Mouse (Mus musculus) E14TG2a.4 (cell line): ENCODE results near the gene Plppr4.

Experiments
- CTCF ChIP-seq: conservative IDR thresholded peaks from 2 replicates; pipeline ENCODE4 v1.5.1; 2014; ENCODE audit warnings: low read length
- NANOG ChIP-seq: IDR thresholded peaks from 2 replicates; pipeline ENCODE4 v1.6.1; 2014; ENCODE audit warnings: borderline replicate concordance, low read length, mixed read lengths
- POU5F1 ChIP-seq: IDR thresholded peaks from 2 replicates; pipeline ENCODE4 v1.6.1; 2014; ENCODE audit warnings: low read length, borderline replicate concordance

- TF ChIP-seq CTCF (no peak), POU5F1 (no peak), NANOG (no peak)
These were observed 51.6 kb downstream of the Plppr4 start for GRCm38 (mm10) chr3:117308895-117309579.
